Mouse (Mus musculus) heart, adult 9 months (tissue): ENCODE results near the gene Olfr427.
"Not testable (repeated sequence)": the region's sequence is repeated elsewhere in the genome, so short reads cannot be mapped to it uniquely, and the experiment has no call there.

Experiments
- DNase-seq, 2 experiments: peaks; one replicate each; pipeline ENCODE4 v3.0.0; 2022; ENCODE audit warnings: low spot score in 2 of 2

Gene Olfr427

DNA sequence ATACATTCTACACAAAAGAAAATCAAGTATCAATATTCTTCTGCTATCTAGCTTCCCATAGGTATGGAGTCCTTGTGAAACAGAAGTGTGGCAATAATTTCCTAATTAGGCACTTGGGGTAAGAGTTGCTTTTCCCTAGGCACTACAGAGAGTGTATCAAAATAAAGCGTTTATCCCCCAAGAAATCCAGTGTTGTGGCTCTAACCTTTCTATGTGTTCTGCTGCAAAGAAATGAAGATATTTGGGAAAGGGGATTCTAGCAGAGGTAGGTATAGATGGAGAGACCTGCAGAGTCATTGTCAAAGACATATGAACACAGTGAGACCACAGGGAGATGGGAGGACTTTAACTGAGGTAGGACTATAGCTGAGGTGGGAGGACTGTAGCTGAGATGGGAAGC is at the start of gene Olfr427:
Olfr427 (plus strand) TSS at position 301 of the 400 bp plus-strand sequence.
- no peak for DNase-seq

DNA sequence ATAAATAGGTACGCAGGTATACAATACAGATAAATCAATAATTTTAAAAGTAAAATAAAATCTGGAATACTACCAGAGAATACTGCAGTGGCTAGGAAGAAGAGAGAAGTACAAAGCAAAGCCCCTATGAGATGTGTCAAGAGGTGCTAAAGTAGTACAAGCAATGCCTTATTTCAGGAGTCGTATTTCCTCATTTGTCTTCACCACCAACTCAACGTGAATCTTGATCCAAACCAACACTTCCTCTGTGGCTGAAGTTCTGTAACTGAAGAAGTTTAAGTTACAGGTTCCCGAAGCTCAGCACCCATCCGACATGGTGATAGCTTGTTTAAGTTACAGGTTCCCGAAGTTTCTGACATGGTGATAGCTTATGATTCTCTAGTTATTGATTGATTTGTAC is 48.5 kb upstream of the Olfr427 start:
- not testable (repeated sequence) for DNase-seq

DNA sequence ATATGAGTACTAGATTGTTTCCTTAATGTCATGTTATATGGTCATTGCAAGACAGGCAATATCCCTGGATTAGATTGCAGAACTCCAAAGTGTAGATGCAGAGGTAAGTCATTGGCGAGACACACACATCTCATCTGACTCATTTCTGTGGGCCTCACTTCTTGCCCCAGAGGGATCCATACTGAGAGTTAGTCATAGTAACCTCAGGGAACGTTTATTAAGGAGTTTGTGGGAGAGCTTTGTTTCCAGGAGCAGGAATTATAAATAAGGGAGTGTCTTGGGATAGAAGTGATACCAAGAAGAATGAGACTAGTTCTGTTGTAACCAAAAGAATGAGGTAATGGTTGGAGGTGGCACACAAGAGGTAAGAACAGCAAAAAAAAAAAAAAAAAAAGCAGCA is 47.8 kb upstream of the Olfr427 start, which contains the start of gene Olfr432:
Olfr432 (plus strand) TSS at position 313 of the 400 bp plus-strand sequence.
- DNase-seq = no peak

DNA sequence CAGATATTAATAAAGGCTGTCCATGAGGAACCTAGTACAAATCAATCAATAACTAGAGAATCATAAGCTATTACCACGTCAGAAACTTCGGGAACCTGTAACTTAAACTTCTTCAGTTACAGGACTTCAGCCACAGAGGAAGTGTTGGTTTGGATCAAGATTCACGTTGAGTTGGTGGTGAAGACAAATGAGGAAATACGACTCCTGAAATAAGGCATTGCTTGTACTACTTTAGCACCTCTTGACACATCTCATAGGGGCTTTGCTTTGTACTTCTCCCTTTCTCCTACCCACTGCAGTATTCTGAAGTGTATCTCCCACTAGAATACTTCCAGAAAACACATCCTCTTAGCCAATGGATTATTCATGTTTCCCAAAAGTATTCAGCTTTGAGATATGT is 47.3 kb upstream of the Olfr427 start:
- DNase-seq = not testable (repeated sequence)

DNA sequence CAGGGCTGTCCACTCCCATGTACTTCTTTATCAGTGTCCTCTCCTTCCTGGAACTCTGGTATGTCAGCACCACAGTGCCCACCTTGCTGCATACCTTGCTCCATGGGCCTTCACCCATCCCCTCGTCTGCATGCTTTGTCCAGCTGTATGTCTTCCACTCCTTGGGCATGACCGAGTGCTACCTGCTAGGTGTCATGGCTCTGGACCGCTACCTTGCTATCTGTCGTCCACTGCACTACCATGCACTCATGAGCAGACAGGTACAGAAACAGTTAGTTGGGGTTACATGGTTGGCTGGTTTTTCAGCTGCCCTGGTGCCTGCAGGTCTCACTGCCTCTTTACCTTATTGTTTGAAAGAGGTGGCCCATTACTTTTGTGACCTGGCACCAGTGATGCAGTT is 46.2 kb upstream of the Olfr427 start:
- DNase-seq = no peak

DNA sequence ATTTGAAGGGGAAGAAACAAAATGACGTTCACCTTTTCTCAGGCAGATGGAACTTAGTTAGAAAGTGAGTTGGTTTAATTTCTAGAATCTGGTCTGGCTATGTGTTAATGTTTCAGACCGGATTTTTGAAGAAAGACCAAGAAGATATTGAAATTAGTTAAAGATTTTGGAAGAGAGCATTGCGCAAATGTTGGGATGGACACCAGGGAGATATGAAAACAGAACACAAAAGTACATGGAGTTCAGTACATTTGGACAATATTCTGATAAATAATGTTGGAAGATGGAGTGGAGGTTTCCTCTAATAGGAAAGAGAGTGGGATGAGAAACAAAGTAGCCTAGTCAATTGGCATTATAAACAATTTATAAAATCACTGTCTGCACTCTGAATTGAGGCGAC is 45.2 kb upstream of the Olfr427 start:
- DNase-seq = peak; percentile 36 to 44

DNA sequence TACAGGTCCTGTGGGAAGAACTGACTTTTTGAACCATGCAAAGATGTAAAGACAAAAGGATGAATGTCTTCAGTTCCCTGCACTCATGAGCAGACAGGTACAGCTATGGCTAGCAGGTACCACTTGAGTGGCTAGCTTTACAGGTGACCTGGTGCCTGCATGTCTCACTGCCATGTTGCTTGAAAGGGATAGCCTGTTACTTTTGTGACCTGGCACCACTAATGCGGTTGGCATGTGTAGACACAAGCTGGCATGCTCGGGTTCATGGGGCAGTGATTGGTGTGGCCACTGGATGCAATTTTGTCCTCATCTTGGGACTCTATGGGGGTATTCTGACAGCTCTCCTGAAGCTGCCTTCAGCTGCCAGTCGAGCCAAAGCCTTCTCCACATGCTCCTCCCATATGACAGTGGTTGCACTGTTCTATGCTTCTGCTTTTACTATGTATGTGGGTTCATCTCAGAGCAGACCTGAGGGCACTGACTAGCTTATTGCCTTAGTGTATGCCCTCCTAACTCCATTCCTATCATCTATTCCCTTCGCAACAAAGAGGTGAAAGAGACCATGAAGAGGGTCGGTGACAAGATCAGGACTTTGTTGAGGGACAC is 44.7 kb upstream of the Olfr427 start:
- no peak for DNase-seq

DNA sequence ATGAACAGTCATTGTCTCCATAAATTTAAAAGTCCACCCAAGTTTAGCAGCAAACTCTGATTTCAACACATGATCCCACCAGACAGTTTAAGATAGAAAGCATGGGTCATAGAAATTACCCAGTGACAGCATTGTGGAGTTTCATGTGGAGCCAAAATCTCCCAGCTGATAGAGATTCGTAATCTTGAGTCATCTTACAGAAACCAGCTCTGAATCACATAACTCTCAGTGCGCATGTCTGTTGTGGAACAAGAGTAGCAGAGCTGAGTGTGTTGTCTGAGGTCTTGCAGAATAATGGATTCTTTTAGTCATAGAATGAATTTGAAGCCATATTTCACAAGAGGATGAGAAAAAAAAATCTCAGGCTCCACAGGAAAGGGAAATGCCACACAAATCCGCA is 43.7 kb upstream of the Olfr427 start:
- DNase-seq = no peak

DNA sequence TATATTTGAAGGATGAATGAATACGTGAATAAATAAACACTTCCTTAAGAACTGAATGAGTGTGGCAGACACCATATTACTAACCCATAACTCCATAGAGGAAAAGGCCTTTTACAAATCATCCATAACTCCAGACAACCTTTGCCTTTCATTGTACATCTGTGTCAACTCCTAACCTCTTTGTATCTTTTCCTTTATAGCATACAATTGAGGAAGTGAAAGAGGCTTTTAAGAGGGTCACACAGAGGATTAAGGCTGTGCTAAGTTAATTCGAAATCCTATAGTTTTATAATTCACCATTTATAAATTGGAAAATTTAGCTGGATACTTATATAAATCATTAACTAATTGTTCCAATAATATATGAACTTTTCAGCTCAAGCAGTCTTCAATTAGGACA is 41.4 kb upstream of the Olfr427 start:
- no peak for DNase-seq

DNA sequence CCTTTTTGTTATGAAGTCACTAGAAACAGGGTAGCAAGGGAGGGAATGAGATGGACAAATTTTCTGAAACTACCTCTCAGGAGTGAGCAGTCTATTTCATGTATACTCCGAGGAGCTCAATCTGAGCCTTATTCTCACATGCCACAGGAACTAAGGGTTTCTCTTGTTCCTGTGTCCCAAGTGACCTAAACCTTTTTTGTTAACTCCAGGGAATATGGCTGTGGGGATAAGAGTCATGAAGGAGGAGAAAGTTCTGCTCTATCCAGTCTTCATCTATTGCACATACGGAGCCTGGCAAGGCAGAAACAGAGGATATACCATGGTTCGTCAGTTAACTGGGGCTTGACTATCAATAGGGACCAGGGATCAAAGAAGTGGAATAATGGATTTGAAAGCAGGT is 30.4 kb upstream of the Olfr427 start, which contains the start of gene Olfr430:
Olfr430 (plus strand) TSS at position 301 of the 400 bp plus-strand sequence.
- no peak for DNase-seq

DNA sequence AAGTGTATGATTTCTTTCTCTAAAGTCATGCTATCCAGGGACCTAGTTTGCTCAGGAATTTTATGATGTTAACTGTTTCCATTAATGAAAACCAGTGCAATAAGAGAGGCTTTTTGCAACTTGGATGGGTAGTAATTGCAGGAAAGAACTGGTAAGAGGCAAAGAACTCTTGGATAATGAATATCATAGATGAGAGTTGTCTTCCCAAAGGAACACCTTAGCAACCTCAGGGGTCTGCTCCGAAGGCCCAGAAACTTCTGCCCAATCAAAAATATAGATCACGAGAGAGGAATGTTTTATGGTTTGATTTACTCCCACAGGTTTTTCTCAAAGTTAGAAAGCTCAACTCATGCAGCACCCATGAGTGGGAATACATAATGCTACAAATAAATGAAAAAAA is 12.7 kb upstream of the Olfr427 start, which contains the start of gene Olfr429:
Olfr429 (plus strand) TSS at position 301 of the 400 bp plus-strand sequence.
- no peak for DNase-seq

DNA sequence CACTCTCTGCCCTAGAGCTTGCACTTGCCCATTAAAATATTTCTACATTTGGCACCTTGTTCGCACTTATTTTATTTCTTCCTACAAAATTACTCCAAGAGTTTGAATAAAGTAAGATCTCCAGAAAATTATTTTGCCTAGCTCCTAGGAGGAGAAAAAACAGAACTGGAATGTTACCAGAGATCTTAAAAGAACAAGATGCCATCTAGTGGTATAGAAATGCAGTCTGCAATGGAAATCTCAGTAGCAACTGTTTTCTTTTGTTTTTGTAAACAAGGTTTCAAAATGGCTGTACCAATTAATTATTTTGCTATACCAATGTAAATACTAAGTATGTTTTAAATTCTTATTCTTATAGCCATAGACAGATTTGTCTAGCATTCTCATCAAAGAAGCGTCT is 7.0 kb downstream of the Olfr427 start:
- no peak for DNase-seq

DNA sequence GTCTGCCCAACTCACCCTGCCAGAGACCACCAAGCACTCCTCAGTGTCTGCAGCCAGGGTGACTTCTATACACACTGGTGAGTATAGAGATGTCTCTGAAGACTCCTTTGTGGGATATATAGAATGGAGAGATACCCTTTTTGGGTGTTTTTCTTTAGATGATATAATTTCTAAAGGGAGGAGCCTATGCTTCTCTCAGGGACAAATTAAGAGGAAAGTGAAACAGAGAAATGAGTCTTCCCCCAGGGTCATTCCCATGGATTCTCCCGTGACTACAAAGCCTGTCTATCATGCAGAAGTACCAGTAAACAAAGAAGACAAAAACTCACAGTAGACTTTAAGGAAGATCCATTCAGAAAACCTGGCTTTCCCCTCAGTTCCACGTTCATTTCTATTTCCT is 24.4 kb downstream of the Olfr427 start, which contains the start of gene Olfr231:
Olfr231 (minus strand) TSS at position 101 of the 400 bp plus-strand sequence.
- DNase-seq = no peak

DNA sequence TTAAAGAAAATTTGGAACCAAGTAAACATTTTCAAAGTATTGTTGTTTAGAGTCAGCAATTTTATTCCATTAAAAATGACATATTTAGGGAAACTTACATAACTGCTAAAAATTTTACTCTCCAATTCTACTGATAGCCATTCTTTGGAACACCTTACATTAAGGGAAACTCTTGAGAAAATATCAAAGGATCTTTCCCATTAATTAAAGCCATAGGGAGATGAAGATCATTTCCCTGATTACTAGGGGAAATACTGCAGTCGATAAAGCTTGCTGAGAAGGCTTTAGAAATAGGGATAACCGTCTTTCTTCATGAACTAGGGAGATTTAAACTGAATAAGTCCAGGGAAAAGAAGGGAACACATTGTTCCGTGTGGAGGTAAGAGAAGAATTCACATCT is 34.5 kb downstream of the Olfr427 start, which contains the start of gene Olfr424:
Olfr424 (plus strand) TSS at position 301 of the 400 bp plus-strand sequence.
- DNase-seq = no peak

DNA sequence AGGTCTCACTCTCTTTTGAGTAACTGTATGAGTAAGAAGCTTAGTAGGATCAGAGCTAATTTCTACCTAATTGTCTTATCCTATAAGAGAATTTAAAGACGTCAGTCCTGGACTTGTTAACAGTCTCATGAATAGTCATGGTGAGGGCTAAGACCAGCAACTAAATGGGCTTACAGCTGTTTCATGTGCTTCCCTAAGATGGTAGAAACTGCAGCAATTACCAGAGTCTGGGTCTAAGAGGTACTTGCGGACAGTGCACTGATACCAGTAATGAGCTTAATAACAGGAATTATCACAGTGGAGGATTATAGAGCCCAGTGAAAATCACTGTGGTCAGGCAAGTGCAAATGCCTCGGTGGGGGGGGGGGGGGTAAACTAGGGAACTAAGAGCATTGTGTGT is 35.3 kb downstream of the Olfr427 start:
- DNase-seq = no peak

DNA sequence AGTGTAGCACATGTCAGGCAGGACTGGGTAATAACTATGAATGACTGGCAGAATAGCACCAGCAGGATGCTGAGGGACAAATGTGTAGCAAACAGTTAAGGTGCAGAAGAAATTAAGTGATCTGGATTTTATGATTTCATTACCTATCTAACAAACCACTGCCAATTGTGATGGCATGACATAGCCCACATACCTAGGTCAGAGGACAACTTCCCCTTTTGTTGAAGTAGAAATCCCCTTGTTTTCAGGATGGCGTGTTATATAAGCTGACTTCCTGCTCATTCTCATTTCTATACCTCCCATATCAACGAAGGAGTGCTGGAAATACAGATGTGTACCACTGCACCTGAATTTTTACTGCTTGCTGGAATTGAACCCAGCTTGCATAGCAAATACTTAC is 44.7 kb downstream of the Olfr427 start:
- no peak for DNase-seq

DNA sequence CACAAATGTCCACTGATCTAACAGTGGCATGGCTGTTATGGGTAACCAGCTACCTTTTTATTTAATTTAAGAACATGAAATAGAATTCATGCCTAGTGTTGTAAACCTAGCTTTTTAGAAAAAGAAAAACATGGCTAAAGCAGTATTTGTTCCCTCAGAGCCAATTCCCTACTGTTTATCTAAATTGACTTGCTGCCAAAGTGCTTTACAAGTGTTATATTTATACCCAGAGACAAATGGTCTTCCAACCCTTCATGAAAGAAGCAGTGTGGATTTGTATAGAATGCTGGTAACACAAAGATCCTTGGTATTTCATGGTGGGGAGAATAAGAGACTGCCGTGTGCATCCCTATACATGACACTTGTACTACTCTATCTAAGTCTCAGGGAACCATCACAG is 50.0 kb downstream of the Olfr427 start:
- no peak for DNase-seq

DNA sequence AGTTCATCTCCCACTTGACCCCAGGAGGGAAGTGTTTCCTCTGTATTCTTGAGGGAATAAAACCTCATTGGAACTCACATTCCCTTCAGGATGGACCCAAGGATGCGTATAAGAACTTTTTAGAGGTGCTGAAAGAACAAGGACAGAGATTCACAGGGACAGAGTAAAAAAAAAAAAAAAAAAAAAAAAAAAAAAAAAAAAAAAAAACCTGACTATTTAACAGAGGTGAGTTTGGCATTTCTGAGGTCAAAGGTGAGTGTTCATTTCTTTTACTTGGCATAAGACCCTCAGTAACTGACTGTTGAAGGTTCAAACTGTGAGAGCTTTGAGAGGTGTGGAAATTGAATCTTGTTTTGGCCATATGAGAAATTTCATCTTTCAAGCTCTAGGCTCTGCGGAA is 52.6 kb downstream of the Olfr427 start:
- DNase-seq = no peak
